ENCODE assay signal across 18 mouse cellular contexts in the genomic region with DNA sequence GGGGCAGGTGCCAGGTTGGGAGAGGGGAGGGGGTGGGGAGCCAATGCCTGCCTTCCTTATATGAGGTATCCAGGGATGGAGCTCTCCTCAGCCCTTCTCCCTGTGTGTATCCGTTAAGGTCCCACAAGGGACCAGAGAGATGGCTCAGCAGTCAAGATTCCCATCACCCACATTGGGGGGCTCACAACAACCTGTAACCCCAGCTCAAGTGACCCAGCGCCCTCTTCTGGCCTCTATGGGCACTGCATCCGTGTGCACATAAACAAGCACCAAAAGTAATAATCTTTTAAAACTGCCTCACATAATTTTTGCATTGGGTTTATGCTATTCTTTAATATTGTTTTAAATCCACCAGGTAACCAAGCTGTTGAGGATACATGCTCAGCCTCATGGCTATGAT. TPM values are rescaled to one million over a fixed set of nuclear protein-coding genes. Genes with fewer than 3 reads are reported as not detected.
A peak's percentile ranks its signal among the peaks of the same experiment; 100 is the strongest.
DNase-seq lines count a peak whose midpoint lies in the region; ATAC-seq and TF ChIP-seq lines count a peak whose summit lies in the region.
"Had no signal": no experiment of that assay in that cellular context is flagged by ENCODE, and none has a peak within 500 bp of the region (broad histone marks: within the 10 kb centered on the region; RNA-seq: fewer than 3 reads in every experiment).

No protein-coding gene starts in this region.

- H3K36me3 ChIP-seq in forebrain, embryonic 11.5 days (ENCODE audit: control insufficient read depth, insufficient read depth, low read length), result no peaks in the 10 kb centered on the region; the same call in 1 of the 2 replicates
- 0 out of 2 replicates have a peak, but pooled peaks cover 7% of the 10 kb centered on the region for H3K36me3 ChIP-seq in forebrain, embryonic 12.5 days (replicated peaks)
- H3K36me3 ChIP-seq in liver, embryonic 14.5 days (replicated peaks; ENCODE audit: control insufficient read depth, insufficient read depth, low read depth), result no peaks in the 10 kb centered on the region
- no peaks in the 10 kb centered on the region; the same call in 1 of the 2 replicates for H3K36me3 ChIP-seq in liver, embryonic 11.5 days (ENCODE audit: control insufficient read depth, insufficient read depth, low read length)

- no peaks in the 10 kb centered on the region for H3K4me1 ChIP-seq in forebrain, embryonic 11.5 days (replicated peaks; ENCODE audit: control insufficient read depth, insufficient read depth, low read length)
- H3K4me1 ChIP-seq in forebrain, embryonic 12.5 days, result no peaks in the 10 kb centered on the region
- H3K4me1 ChIP-seq in liver, embryonic 14.5 days (replicated peaks; ENCODE audit: control insufficient read depth in 2 of 2, insufficient read depth in 2 of 2, low read length in 1 of 2), result no peaks in the 10 kb centered on the region
- no peaks in the 10 kb centered on the region for H3K4me1 ChIP-seq in liver, embryonic 11.5 days (replicated peaks; ENCODE audit: control insufficient read depth, insufficient read depth, low read length)
- H3K4me1 ChIP-seq: liver, embryonic 13.5 days had no signal

- no peak for TF ChIP-seq EP300 in liver, embryonic 14.5 days (IDR thresholded peaks at IDR 0.05; ENCODE audit: low read depth)

- 83% methylated on average over 3 of the region's 3 CpGs for WGBS in forebrain, embryonic 11.5 days
- WGBS in forebrain, embryonic 12.5 days, result 87% methylated on average over 3 of the region's 3 CpGs
- WGBS in liver, embryonic 14.5 days (ENCODE audit: insufficient replicate concordance), result 50% methylated on average over 3 of the region's 3 CpGs
- 78% methylated on average over 3 of the region's 3 CpGs for WGBS in liver, embryonic 11.5 days

- no peak overlapping the region for H3K9ac ChIP-seq in forebrain, embryonic 11.5 days (ENCODE audit: low read length)
- no peak overlapping the region for H3K9ac ChIP-seq in forebrain, embryonic 12.5 days
- H3K9ac ChIP-seq in liver, embryonic 14.5 days (replicated peaks), result no peak overlapping the region
- H3K9ac ChIP-seq in liver, embryonic 11.5 days (ENCODE audit: low read depth, low read length), result no peak overlapping the region
- H3K9ac ChIP-seq: liver, embryonic 13.5 days had no signal

- no peak overlapping the region for H3K27ac ChIP-seq in forebrain, embryonic 11.5 days (ENCODE audit: low read depth, low read length)
- no peak overlapping the region for H3K27ac ChIP-seq in forebrain, embryonic 12.5 days
- H3K27ac ChIP-seq in liver, embryonic 14.5 days, result no peak overlapping the region
- no peak overlapping the region for H3K27ac ChIP-seq in liver, embryonic 11.5 days (ENCODE audit: low read depth, low read length)
- H3K27ac ChIP-seq: liver, embryonic 13.5 days had no signal

- no peaks in the 10 kb centered on the region for H3K27me3 ChIP-seq in forebrain, embryonic 11.5 days (ENCODE audit: control insufficient read depth, insufficient read depth, low read length)
- H3K27me3 ChIP-seq in forebrain, embryonic 12.5 days, result peaks cover 6% of the 10 kb centered on the region; the same call in 1 of the 2 replicates
- no peaks in the 10 kb centered on the region for H3K27me3 ChIP-seq in liver, embryonic 14.5 days (ENCODE audit: control insufficient read depth, insufficient read depth, low read length)
- H3K27me3 ChIP-seq in liver, embryonic 11.5 days (replicated peaks; ENCODE audit: control insufficient read depth, insufficient read depth, low read length), result no peaks in the 10 kb centered on the region
- H3K27me3 ChIP-seq: liver, embryonic 13.5 days had no signal

- no peak for ATAC-seq in forebrain, embryonic 11.5 days (replicated peaks; ENCODE audit: low FRiP score)
- ATAC-seq in forebrain, embryonic 12.5 days (ENCODE audit: low FRiP score), result no peak
- no peak for ATAC-seq in liver, embryonic 14.5 days (ENCODE audit: insufficient read depth)
- no peak for ATAC-seq in liver, embryonic 11.5 days (replicated peaks; ENCODE audit: low FRiP score)
- peak; percentile 31; the same call in 1 of the 2 replicates for ATAC-seq in megakaryocyte progenitor cell, adult 5-6 weeks (replicated peaks; ENCODE audit: poor library complexity)
- ATAC-seq: inflammation-experienced regulatory T-cells, adult 6 months had no signal

- DNase-seq in forebrain, embryonic 11.5 days (ENCODE audit: low spot score), result peak; percentile 29
- DNase-seq in liver, embryonic 14.5 days (ENCODE audit: low read depth in 3 of 3, low spot score in 3 of 3), result no peak
- no peak for DNase-seq in liver, embryonic 11.5 days (ENCODE audit: low spot score)
- peak; percentile 24 for DNase-seq in ES-CJ7 (ENCODE audit: low read depth, low spot score)
- no peak for DNase-seq in frontal cortex, postnatal 25 days (ENCODE audit: low spot score in 2 of 2)
- no peak for DNase-seq in frontal cortex, postnatal 10 days (ENCODE audit: low spot score in 2 of 2)
- DNase-seq: cerebellum, adult 11-12 months; heart, adult 18-20 months; heart, postnatal 10 days; kidney, postnatal 36 days; liver, embryonic 13.5 days; right cerebral cortex, postnatal 25 days had no signal

- H3K9me3 ChIP-seq in forebrain, embryonic 11.5 days (ENCODE audit: control insufficient read depth, low read length), result no peaks in the 10 kb centered on the region; the same call in 1 of the 2 replicates
- no peaks in the 10 kb centered on the region for H3K9me3 ChIP-seq in forebrain, embryonic 12.5 days
- no peaks in the 10 kb centered on the region for H3K9me3 ChIP-seq in liver, embryonic 14.5 days (ENCODE audit: control insufficient read depth, low read length)
- H3K9me3 ChIP-seq in liver, embryonic 11.5 days (ENCODE audit: control insufficient read depth, low read length), result no peaks in the 10 kb centered on the region
- H3K9me3 ChIP-seq: liver, embryonic 13.5 days; megakaryocyte, embryonic 14.5 days had no signal

- no peak overlapping the region for H3K4me2 ChIP-seq in forebrain, embryonic 11.5 days (ENCODE audit: low read depth, low read length, severe bottlenecking)
- H3K4me2 ChIP-seq in forebrain, embryonic 12.5 days, result no peak overlapping the region
- H3K4me2 ChIP-seq in liver, embryonic 14.5 days (ENCODE audit: low read depth), result no peak overlapping the region
- no peak overlapping the region for H3K4me2 ChIP-seq in liver, embryonic 11.5 days
- H3K4me2 ChIP-seq: liver, embryonic 13.5 days had no signal

- no peak overlapping the region for H3K4me3 ChIP-seq in forebrain, embryonic 11.5 days (ENCODE audit: low read depth, low read length)
- no peak overlapping the region for H3K4me3 ChIP-seq in forebrain, embryonic 12.5 days (replicated peaks)
- no peak overlapping the region for H3K4me3 ChIP-seq in liver, embryonic 14.5 days (ENCODE audit: insufficient read depth in 1 of 2, low read depth in 2 of 2, low read length in 2 of 2)
- no peak overlapping the region for H3K4me3 ChIP-seq in liver, embryonic 11.5 days (ENCODE audit: low read depth, low read length)
- H3K4me3 ChIP-seq: liver, embryonic 13.5 days; megakaryocyte, embryonic 14.5 days; myocyte had no signal

- TF ChIP-seq CTCF in liver, embryonic 14.5 days (IDR thresholded peaks at IDR 0.05; ENCODE audit: low read depth), result peak; percentile 77

RNA-seq across cellular contexts. Expression of gene Rfx4, which starts 25.8 kb away (rescaled TPM):
- polyA plus RNA-seq in forebrain, embryonic 11.5 days (2014; fragmentation: Nextera tagmentation; extraction: Ambion mirVana), result 33.0 and 36.0 TPM in 2 replicates
- 24.8 and 26.5 TPM in 2 replicates for polyA plus RNA-seq in forebrain, embryonic 12.5 days (2016; fragmentation: Nextera tagmentation; extraction: Ambion mirVana)
- polyA plus RNA-seq in liver, embryonic 14.5 days (2012; rRNA removed), result 0.04 TPM in 1 of 2 replicates, not detected in the other
- polyA plus RNA-seq in liver, embryonic 14.5 days (2014; fragmentation: Nextera tagmentation; extraction: Ambion mirVana), result not detected in 2 replicates
- polyA plus RNA-seq in liver, embryonic 11.5 days (2014; fragmentation: Nextera tagmentation; extraction: Ambion mirVana), result not detected in 2 replicates
- not detected in 2 replicates for total RNA-seq in megakaryocyte progenitor cell, adult 5-6 weeks (2015)
- total RNA-seq in megakaryocyte progenitor cell, adult 5-6 weeks (2017), result not detected in 2 replicates
- total RNA-seq: heart, adult 18-20 months had no signal
- polyA plus RNA-seq: liver, embryonic 13.5 days; stomach, embryonic 14.5 days had no signal

Comparison
In these comparisons a context has a peak if more than half of its experiments do, and no peak if none do; other contexts are left out.
1. DNase-seq: peak in forebrain, embryonic 11.5 days (single experiment) and ES-CJ7 (single experiment); none in liver, embryonic 14.5 days (0 of 3), liver, embryonic 11.5 days (single experiment), frontal cortex, postnatal 25 days (0 of 2) and frontal cortex, postnatal 10 days (0 of 2).
2. RNA of gene Rfx4, which starts 25.8 kb away (polyA plus RNA-seq): 33.0 to 36.0 TPM in forebrain, embryonic 11.5 days and 24.8 to 26.5 TPM in forebrain, embryonic 12.5 days; not detected in liver, embryonic 11.5 days and 0.04 TPM in liver, embryonic 14.5 days; every median in the first group is over 10 times any median in the second.